Mouse (Mus musculus) bone marrow macrophage, adult 2 months (primary cell): ENCODE data around the gene B9d1. TPM values are rescaled to one million over a fixed set of nuclear protein-coding genes. Genes with fewer than 3 reads are reported as not detected.

ENCODE experiments used
- H3K27ac ChIP-seq: 2 replicates; pipeline ENCODE4 v1.5.1; 2012; ENCODE audit warnings: low read depth, low read length; ENCODE audit not compliant: insufficient read depth
- H3K4me1 ChIP-seq: 2 replicates; pipeline ENCODE4 v1.6.1; 2012; ENCODE audit warnings: low read length; ENCODE audit not compliant: control insufficient read depth, insufficient read depth
- H3K4me3 ChIP-seq: 2 replicates; pipeline ENCODE4 v1.5.1; 2012; ENCODE audit warnings: mild to moderate bottlenecking, low read length, moderate library complexity; ENCODE audit not compliant: insufficient read depth
- CTCF ChIP-seq: IDR thresholded peaks from 2 replicates; pipeline ENCODE4 v1.5.1; 2012; ENCODE audit warnings: low read depth, mild to moderate bottlenecking, low read length, moderate library complexity
- POLR2A ChIP-seq: IDR thresholded peaks from 2 replicates; pipeline ENCODE4 v1.6.1; 2012; ENCODE audit warnings: mild to moderate bottlenecking, low read depth, low read length, borderline replicate concordance
- polyA plus RNA-seq: library from polyadenylated mRNA; stranded (reverse); fragments of >200 nt; gene quantifications from 2 replicates; pipeline ENCODE4 v1.2.4, GENCODE M21; 2012; ENCODE audit not compliant: missing spikeins, insufficient read depth, insufficient read length

The B9d1 gene
- polyA plus RNA-seq, 1 experiment = not detected

- TF ChIP-seq CTCF (no peak), POLR2A (no peak)
- peaks cover 6% of the 10 kb centered on the region; the same call in 1 of the 2 replicates for H3K4me1 ChIP-seq
- H3K4me3 ChIP-seq = no peak overlapping the region
- no peak overlapping the region for H3K27ac ChIP-seq
These were observed 15.9 kb upstream of the B9d1 start for GRCm38 (mm10) chr11:61489085-61489484.

GRCm38 (mm10) chr11:61489874-61490273 is 15.1 kb upstream of the B9d1 start:
- Histone ChIP-seq H3K4me1 (peaks cover 7% of the 10 kb centered on the region), H3K27ac (no peak overlapping the region), H3K4me3 (no peak overlapping the region)
- TF ChIP-seq POLR2A (no peak), CTCF (no peak)

- Histone ChIP-seq H3K27ac (no peak overlapping the region), H3K4me1 (peaks cover 16% of the 10 kb centered on the region), H3K4me3 (no peak overlapping the region)
- no peak for TF ChIP-seq CTCF
- TF ChIP-seq POLR2A = no peak
These were observed 13.9 kb upstream of the B9d1 start for GRCm38 (mm10) chr11:61490944-61491520.

GRCm38 (mm10) chr11:61492749-61493401 is 12.1 kb upstream of the B9d1 start:
- TF ChIP-seq CTCF (no peak), POLR2A (no peak)
- Histone ChIP-seq H3K4me3 (peak overlapping the region; percentile 98), H3K4me1 (peaks cover 24% of the 10 kb centered on the region), H3K27ac (peak overlapping the region; percentile 75)

GRCm38 (mm10) chr11:61493525-61494128 is 11.3 kb upstream of the B9d1 start:
- TF ChIP-seq CTCF = no peak
- TF ChIP-seq POLR2A = no peak
- H3K27ac ChIP-seq = peak overlapping the region; percentile 75
- peak overlapping the region; percentile 98 for H3K4me3 ChIP-seq
- H3K4me1 ChIP-seq = peaks cover 25% of the 10 kb centered on the region

- TF ChIP-seq CTCF (no peak), POLR2A (no peak)
These were observed 10.6 kb upstream of the B9d1 start, which contains the start of gene Mapk7 for GRCm38 (mm10) chr11:61494129-61494997. Mapk7 (minus strand) TSS chr11:61494406.

GRCm38 (mm10) chr11:61495528-61495927 is 9.4 kb upstream of the B9d1 start:
- no peak overlapping the region for H3K4me3 ChIP-seq
- no peak overlapping the region for H3K27ac ChIP-seq
- peaks cover 38% of the 10 kb centered on the region for H3K4me1 ChIP-seq
- TF ChIP-seq POLR2A (no peak), CTCF (no peak)

More at GRCm38 (mm10) chr11:61494129-61494997, 10.6 kb upstream of the B9d1 start, which contains the start of gene Mapk7:
- Histone ChIP-seq H3K4me1 (peaks cover 30% of the 10 kb centered on the region), H3K4me3 (peak within 1 kb of the TSS; percentile 98), H3K27ac (peak within 1 kb of the TSS; percentile 75)

- TF ChIP-seq POLR2A (no peak), CTCF (no peak)
- Histone ChIP-seq H3K4me1 (peaks cover 40% of the 10 kb centered on the region), H3K27ac (peak overlapping the region; percentile 32; the same call in 1 of the 2 replicates), H3K4me3 (no peak overlapping the region)
These were observed 7.5 kb upstream of the B9d1 start for GRCm38 (mm10) chr11:61497490-61497889.
